Mouse (Mus musculus) embryonic facial prominence, embryonic 12.5 days (tissue): ENCODE data around the gene Cdkn1c. TPM values are rescaled to one million over a fixed set of nuclear protein-coding genes. Genes with fewer than 3 reads are reported as not detected.
A peak's percentile ranks its signal among the peaks of the same experiment; 100 is the strongest.

Experiments used
- ATAC-seq: fragments of 200-750 bp; cut with Nextera tagmentation; 2 replicates; pipeline ENCODE4 v1.8.0; 2017; ENCODE audit not compliant: insufficient number of reproducible peaks, insufficient read depth, low FRiP score, low TSS enrichment
- H3K27ac ChIP-seq: fragments of 300-500 bp; sonication (generic); 2 replicates; pipeline ENCODE4 v1.5.1; 2016; ENCODE audit warnings: mild to moderate bottlenecking
- H3K27me3 ChIP-seq: fragments of 300-500 bp; sonication (generic); 2 replicates; pipeline ENCODE4 v1.6.1; 2016; ENCODE audit warnings: mild to moderate bottlenecking, moderate library complexity
- H3K36me3 ChIP-seq: fragments of 300-500 bp; sonication (generic); 2 replicates; pipeline ENCODE4 v1.6.1; 2016; ENCODE audit warnings: mild to moderate bottlenecking
- H3K4me1 ChIP-seq: fragments of 300-500 bp; sonication (generic); 2 replicates; pipeline ENCODE4 v1.6.1; 2016
- H3K4me2 ChIP-seq: fragments of 300-500 bp; sonication (generic); replicated peaks from 2 replicates; pipeline ENCODE4 v1.6.1; 2016; ENCODE audit warnings: mild to moderate bottlenecking, moderate library complexity
- H3K4me3 ChIP-seq: fragments of 300-500 bp; sonication (generic); 2 replicates; pipeline ENCODE4 v1.5.1; 2016; ENCODE audit warnings: mild to moderate bottlenecking
- H3K9ac ChIP-seq: fragments of 300-500 bp; sonication (generic); 2 replicates; pipeline ENCODE4 v1.6.1; 2016; ENCODE audit warnings: mild to moderate bottlenecking, moderate library complexity
- H3K9me3 ChIP-seq: fragments of 300-500 bp; sonication (generic); 2 replicates; pipeline ENCODE4 v1.6.1; 2016; ENCODE audit warnings: mild to moderate bottlenecking, moderate library complexity
- WGBS: fragments of 180-500 bp; shearing (Covaris S2); methylation state at CpG from one replicate; pipeline ENCODE4 v1.1.7; 2016; 5-methylcytosine and 5-hydroxymethylcytosine counted together
- polyA plus RNA-seq: library from polyadenylated mRNA; unstranded; fragments of >200 nt; fragmentation: Nextera tagmentation; extraction: Ambion mirVana; gene quantifications from 2 replicates; pipeline ENCODE4 v1.2.1, GENCODE M21; 2016

The Cdkn1c gene
- polyA plus RNA-seq, 1 experiment from 2014 or later, result 1,667 TPM

DNA sequence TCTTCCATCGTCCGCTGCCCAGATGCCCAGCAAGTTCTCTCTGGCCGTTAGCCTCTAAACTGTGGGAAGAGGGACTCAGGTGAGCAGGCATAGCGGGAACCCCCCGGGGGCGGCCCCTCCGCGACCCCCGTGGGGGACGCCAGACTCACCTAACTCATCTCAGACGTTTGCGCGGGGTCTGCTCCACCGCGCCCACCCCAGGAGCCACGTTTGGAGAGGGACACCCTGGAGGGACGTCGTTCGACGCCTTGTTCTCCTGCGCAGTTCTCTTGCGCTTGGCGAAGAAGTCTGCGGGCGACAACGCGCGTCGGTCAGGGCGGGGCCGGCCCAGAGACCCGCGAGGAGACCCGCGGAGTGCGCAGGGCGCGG is 1.9 kb downstream of the Cdkn1c start:
- H3K4me3 ChIP-seq, result peak overlapping the region; percentile 64
- H3K27ac ChIP-seq, result peak overlapping the region; percentile 88
- H3K4me2 ChIP-seq, result peak overlapping the region; percentile 56
- WGBS, result 28% methylated on average over 38 of the region's 38 CpGs
- peaks cover 26% of the 10 kb centered on the region for H3K9me3 ChIP-seq
- H3K36me3 ChIP-seq, result 0 out of 2 replicates have a peak, but pooled peaks cover 3% of the 10 kb centered on the region
- ATAC-seq, result no peak
- peaks cover 8% of the 10 kb centered on the region for H3K4me1 ChIP-seq
- H3K9ac ChIP-seq, result peak overlapping the region; percentile 82
- 0 out of 2 replicates have a peak, but pooled peaks cover 4% of the 10 kb centered on the region for H3K27me3 ChIP-seq

DNA sequence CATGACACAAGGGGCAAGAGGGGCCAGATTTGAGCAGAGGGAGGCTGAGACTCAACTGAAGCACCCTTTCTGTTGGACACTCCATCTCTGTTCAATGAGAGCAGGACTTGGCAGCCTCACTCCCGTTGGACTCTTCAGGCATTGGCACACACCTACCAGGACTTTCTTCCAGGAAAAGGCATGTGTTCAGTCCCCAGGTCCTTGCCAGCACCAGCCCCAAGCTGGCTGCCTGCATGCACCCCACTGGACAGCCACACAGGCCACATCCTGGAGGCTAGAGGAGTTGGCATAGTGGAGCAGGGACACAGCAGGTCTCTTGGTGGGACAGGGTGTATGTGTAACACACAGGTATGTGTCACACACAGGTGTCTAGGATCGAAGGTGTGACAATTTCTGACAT is 13.7 kb downstream of the Cdkn1c start:
- no peak overlapping the region for H3K4me2 ChIP-seq
- H3K27me3 ChIP-seq, result peaks cover 57% of the 10 kb centered on the region
- no peak overlapping the region for H3K4me3 ChIP-seq
- H3K4me1 ChIP-seq, result peaks cover 14% of the 10 kb centered on the region
- H3K36me3 ChIP-seq, result no peaks in the 10 kb centered on the region
- H3K9ac ChIP-seq, result no peak overlapping the region
- no peak overlapping the region for H3K27ac ChIP-seq
- ATAC-seq, result no peak
- 80% methylated on average over 2 of the region's 2 CpGs for WGBS
- H3K9me3 ChIP-seq, result no peaks in the 10 kb centered on the region

DNA sequence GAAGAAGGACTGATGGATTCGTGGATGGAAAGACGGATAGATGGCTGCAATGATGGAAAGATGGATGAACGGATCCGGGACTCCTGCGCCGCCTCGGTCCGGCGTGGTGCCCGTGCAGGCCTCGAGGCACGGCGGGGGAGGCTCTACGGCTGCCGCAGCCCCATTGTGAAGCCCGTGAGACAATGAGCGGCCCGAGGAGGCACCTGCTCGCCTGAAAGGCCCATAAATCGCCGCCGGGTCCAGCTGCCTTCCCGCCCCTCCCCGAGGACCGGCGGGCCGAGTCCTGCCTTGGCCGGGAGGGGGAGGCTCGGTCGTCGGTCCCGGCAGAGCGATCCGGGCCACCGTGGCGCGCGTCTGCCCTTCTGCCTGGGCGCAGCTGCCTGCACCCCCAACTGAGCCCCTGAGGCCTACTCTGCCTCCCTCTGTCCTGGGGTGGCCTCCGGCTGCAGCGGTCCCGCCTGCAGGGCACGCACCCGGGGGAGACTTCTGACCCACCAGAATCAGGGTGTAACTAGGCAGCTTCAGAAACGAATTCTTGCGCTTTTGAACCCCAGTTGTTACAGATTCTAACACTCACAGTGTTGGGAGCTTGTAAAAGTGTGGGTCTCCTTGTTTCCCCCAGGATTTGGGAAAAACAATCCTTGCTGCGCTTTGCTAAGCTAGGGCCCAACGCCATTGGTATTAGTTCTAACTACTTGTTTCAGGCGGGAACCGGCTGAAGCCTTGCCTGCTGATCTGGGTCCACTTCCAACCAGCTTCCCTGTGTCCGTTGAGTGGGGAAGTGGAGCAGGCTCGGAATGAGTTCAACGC is 15.0 kb downstream of the Cdkn1c start:
- no peaks in the 10 kb centered on the region for H3K36me3 ChIP-seq
- peak overlapping the region; percentile 38 for H3K4me3 ChIP-seq
- no peaks in the 10 kb centered on the region for H3K9me3 ChIP-seq
- peak overlapping the region; percentile 61 for H3K9ac ChIP-seq
- 5% methylated on average over 47 of the region's 53 CpGs for WGBS
- peaks cover 14% of the 10 kb centered on the region for H3K4me1 ChIP-seq
- H3K27ac ChIP-seq, result no peak overlapping the region; the same call in 1 of the 2 replicates
- peaks cover 59% of the 10 kb centered on the region for H3K27me3 ChIP-seq
- no peak for ATAC-seq
- peak overlapping the region; percentile 64 for H3K4me2 ChIP-seq

DNA sequence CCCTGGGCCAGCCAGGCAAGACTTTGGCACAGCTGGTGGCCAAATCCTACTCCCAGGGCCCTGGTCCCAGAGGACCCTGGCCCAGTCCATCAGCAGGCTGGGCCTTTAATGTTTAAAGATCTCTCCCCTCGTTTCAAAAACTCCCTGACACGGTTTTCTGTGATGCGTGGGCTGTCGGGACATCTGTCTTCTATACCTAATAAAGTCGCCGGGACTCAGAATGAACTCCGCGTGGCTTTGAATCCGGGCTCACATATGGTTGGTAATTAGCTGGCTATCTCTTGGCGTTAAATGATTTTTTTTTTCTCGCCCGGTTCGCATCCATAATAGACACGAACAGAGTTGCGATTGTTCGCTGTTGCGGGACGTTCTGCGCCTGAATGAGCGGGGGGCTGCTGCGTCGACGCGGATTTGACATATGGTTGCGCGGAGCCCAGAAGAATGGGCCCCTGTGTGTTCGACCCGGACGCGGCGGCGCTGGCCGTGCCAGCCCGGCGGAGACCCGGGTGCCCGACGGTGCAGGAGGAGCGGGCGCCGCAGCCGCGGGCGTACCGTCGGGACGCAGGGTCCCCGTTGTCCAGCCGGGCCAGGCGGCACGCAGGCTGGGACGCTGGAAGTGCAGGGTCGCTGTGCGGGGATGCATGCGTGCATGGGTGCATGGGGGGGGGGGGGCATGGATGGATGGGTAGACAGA is 15.7 kb downstream of the Cdkn1c start:
- Histone ChIP-seq H3K4me2 (peak overlapping the region; percentile 64), H3K9ac (peak overlapping the region; percentile 61), H3K27me3 (peaks cover 59% of the 10 kb centered on the region), H3K9me3 (no peaks in the 10 kb centered on the region), H3K36me3 (no peaks in the 10 kb centered on the region), H3K27ac (no peak overlapping the region), H3K4me3 (peak overlapping the region; percentile 38), H3K4me1 (peaks cover 14% of the 10 kb centered on the region)
- 1% methylated on average over 55 of the region's 55 CpGs for WGBS
- ATAC-seq, result no peak

DNA sequence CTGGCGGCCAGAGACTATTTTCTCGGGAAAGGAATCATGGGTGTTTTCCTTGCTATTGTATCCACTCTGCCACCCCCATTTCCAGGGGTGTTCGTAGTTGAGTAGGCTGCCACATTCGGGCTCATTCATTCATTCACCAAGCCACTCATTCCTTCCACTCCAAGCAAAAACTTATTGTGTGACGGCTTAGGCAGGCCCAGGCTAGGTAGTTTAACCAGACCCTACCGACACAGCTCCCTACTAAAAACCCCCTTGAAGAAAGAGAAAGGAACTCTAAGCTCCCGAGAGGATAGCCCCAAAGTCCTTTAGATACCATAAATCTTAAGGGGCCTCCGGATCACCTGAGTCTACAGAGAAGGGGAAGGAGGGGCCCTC is 16.3 kb downstream of the Cdkn1c start:
- 22% methylated on average over 8 of the region's 8 CpGs for WGBS
- Histone ChIP-seq H3K4me3 (no peak overlapping the region; the same call in 1 of the 2 replicates), H3K27me3 (peaks cover 59% of the 10 kb centered on the region), H3K9ac (no peak overlapping the region), H3K36me3 (no peaks in the 10 kb centered on the region), H3K27ac (no peak overlapping the region), H3K4me2 (no peak overlapping the region), H3K4me1 (peaks cover 14% of the 10 kb centered on the region), H3K9me3 (no peaks in the 10 kb centered on the region)
- no peak for ATAC-seq

DNA sequence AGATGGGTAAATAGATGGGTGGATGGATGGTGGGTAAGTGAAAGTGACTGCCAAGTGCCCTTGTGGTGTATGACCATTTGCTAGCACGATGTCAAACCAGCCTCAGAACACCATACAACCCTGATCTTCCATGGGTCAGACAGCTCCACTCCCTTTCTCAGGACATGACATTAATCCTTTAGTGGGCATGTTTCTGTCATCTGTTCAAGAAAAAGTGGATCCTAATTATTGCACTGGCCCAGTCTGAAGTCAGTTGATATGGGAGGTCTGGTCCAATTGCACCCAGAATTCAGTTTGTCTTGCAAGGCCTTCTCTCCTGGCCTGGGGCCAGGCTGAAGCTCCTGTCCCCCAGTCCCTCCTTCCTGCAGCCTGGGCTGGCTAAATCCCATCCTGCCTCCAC is 21.9 kb downstream of the Cdkn1c start:
- H3K9me3 ChIP-seq, result no peaks in the 10 kb centered on the region
- no peak overlapping the region for H3K27ac ChIP-seq
- no peaks in the 10 kb centered on the region for H3K36me3 ChIP-seq
- WGBS, result 63% methylated on average over 1 of the region's 1 CpGs
- H3K4me2 ChIP-seq, result no peak overlapping the region
- H3K9ac ChIP-seq, result no peak overlapping the region
- H3K4me1 ChIP-seq, result peaks cover 8% of the 10 kb centered on the region
- H3K27me3 ChIP-seq, result peaks cover 19% of the 10 kb centered on the region
- H3K4me3 ChIP-seq, result no peak overlapping the region
- ATAC-seq, result no peak

DNA sequence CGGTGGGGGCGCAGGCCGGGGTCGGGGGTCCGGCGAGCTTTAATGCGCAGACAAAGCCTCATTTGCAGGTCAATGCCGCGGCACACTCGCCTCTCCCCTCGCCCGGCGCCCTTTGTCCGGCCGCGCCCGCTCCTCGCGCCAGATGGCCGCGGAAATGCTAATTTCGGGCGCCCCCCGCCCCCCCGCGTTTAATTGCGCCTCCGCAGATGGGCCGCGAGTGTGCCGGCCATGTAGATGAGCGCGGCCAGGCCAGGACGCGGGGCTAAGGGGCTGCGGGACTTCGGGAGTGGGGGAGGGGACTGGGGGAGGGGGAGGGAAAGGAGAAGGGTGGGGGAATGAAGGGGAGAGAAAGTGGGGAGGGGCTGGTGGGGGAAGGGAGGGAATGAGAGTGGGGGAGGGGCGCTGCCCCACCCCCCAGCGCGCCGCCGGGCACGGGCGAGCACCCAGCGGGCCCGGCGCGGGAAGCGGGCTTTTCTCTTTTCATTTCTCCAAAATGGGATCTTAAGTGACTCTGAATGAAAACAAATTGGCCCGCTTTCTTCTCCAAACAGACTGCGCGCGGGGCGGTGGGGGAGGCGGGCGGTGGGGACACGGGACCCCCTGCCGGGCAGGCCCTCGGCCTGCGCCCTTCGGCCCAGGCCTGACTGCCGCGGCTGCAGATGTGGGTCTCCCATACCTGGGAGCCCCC is 22.8 kb downstream of the Cdkn1c start:
- H3K9ac ChIP-seq, result peak overlapping the region; percentile 80
- peak overlapping the region; percentile 90 for H3K4me2 ChIP-seq
- peak overlapping the region; percentile 77 for H3K27ac ChIP-seq
- peaks cover 10% of the 10 kb centered on the region for H3K27me3 ChIP-seq
- WGBS, result 3% methylated on average over 61 of the region's 63 CpGs
- peaks cover 8% of the 10 kb centered on the region for H3K4me1 ChIP-seq
- H3K4me3 ChIP-seq, result peak overlapping the region; percentile 44
- H3K9me3 ChIP-seq, result no peaks in the 10 kb centered on the region
- H3K36me3 ChIP-seq, result no peaks in the 10 kb centered on the region
- no peak for ATAC-seq

DNA sequence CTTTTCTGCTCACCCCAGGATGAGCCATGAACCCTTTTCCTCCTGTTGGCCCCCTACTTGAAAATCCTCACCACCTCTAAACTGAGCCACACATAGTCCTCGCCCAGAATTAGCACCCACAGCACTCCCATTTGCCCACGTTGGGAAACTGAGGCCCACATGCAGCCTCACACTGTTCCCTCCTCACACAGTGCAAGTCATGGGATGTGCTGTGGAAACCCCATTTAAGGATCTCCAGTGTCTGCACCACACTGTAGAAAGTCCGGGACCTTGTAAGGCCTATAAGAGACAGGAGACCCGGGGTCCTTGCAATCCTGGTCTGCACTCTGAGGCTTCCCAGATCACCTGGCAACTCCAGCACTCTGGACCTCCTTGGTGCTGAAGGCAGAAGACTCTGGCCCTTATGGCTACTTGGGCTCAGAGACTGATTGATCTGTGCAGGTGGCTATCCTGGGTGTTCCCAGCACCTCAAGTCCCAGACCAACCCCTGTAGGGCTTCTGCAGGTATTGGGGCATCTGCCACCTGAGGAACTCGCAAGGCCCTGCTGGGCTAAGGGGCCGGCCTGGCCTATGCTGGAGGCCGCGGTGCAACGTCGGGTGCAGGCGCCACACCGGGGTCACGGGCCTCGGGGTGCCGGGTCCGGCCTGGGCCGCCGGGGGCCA is 23.5 kb downstream of the Cdkn1c start:
- peaks cover 8% of the 10 kb centered on the region for H3K4me1 ChIP-seq
- H3K9me3 ChIP-seq, result no peaks in the 10 kb centered on the region
- no peaks in the 10 kb centered on the region for H3K36me3 ChIP-seq
- peak overlapping the region; percentile 77 for H3K27ac ChIP-seq
- WGBS, result 18% methylated on average over 18 of the region's 18 CpGs
- peak overlapping the region; percentile 90 for H3K4me2 ChIP-seq
- peak overlapping the region; percentile 44 for H3K4me3 ChIP-seq
- H3K9ac ChIP-seq, result peak overlapping the region; percentile 80
- ATAC-seq, result no peak
- 0 out of 2 replicates have a peak, but pooled peaks cover 3% of the 10 kb centered on the region for H3K27me3 ChIP-seq

DNA sequence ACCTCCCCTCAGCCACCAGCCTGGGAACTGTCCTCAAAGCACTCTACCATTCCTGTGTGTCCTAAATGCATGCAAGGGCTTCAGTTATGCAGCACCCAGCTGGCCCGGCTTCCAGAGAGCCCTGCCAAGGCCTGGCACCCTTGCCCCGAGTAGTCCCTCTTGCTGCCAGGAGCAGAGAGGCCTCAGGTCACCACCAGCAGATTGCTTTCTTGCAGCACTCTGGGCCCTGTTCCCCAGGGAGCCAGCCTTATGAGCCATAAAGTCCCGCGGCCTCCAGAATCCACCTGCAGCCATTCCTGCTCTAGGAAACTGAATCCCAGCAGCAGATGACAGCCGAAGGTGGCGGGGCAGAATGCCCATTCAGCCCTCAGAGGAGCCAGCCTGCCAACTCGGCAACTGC is 27.5 kb downstream of the Cdkn1c start:
- Histone ChIP-seq H3K27ac (no peak overlapping the region), H3K9ac (no peak overlapping the region), H3K4me1 (peaks cover 4% of the 10 kb centered on the region), H3K27me3 (no peaks in the 10 kb centered on the region), H3K9me3 (no peaks in the 10 kb centered on the region), H3K36me3 (no peaks in the 10 kb centered on the region), H3K4me2 (no peak overlapping the region), H3K4me3 (no peak overlapping the region)
- no peak for ATAC-seq
- 67% methylated on average over 7 of the region's 7 CpGs for WGBS

DNA sequence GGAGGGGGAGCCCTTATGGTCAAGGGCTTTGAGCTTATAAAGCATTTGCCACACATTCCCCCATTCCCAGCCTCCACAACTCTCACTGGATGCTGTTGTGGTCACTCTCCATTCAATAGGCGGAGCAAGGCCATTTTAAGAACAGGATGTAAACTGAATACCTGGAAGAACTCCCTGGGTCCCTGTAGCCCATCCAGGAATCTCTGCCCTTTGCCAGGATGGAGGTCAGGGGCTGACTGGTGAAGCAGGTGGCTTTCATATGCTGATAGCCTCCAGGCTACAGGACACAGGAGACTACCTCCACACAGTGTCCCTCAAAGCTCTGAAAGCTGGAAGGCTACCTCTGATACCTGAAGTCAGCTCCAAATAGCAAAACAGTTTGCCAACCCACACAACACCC is 28.2 kb downstream of the Cdkn1c start:
- H3K4me1 ChIP-seq, result 0 out of 2 replicates have a peak, but pooled peaks cover 3% of the 10 kb centered on the region
- no peaks in the 10 kb centered on the region for H3K27me3 ChIP-seq
- no peaks in the 10 kb centered on the region for H3K9me3 ChIP-seq
- ATAC-seq, result no peak
- H3K27ac ChIP-seq, result no peak overlapping the region
- no peak overlapping the region for H3K4me3 ChIP-seq
- H3K4me2 ChIP-seq, result no peak overlapping the region
- H3K9ac ChIP-seq, result no peak overlapping the region
- WGBS, result 62% methylated on average over 1 of the region's 1 CpGs
- H3K36me3 ChIP-seq, result no peaks in the 10 kb centered on the region

DNA sequence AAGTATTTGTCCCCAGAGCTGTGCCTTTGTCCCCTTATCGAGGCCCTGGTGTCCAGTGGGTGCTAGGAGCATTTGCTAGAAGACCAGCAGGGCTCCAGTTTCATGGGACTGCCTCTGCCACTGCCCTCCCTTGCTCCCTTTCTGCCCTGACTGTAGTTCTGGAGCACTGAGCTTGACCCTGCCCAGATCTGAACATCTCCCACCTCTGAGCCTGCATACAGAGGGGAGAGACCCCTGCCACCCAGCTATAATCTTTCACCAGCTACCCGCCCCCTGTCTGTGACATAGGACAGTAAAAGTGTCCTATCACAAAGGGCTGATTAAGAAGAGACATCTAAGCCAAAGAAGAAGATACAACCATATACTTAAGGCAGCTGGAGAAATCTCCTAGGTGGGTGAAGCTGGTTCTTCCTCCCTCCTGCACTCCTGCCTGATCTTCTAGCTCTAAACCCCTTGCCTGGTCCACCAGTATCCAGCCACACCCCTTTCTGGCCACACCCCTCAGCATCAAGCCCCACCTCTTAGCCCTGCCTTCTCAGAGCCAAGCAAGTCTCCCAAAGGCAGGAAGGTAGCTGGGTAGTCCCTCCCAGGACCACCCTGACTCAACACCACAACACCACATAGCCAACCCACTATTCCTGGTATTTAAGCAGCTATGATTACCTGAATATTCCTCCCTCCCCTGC is 31.9 kb downstream of the Cdkn1c start:
- no peak overlapping the region for H3K4me3 ChIP-seq
- no peak for ATAC-seq
- no peaks in the 10 kb centered on the region for H3K27me3 ChIP-seq
- no peak overlapping the region for H3K4me2 ChIP-seq
- no peak overlapping the region for H3K27ac ChIP-seq
- no peaks in the 10 kb centered on the region for H3K9me3 ChIP-seq
- no peak overlapping the region for H3K9ac ChIP-seq
- 59% methylated on average over 2 of the region's 2 CpGs for WGBS
- no peaks in the 10 kb centered on the region for H3K36me3 ChIP-seq
- H3K4me1 ChIP-seq, result 0 out of 2 replicates have a peak, but pooled peaks cover 3% of the 10 kb centered on the region
